Mouse (Mus musculus): ENCODE measurements around the gene Ilvbl. TPM values are rescaled to one million over a fixed set of nuclear protein-coding genes. Genes with fewer than 3 reads are reported as not detected.
"Not testable (repeated sequence)": the region's sequence is repeated elsewhere in the genome, so short reads cannot be mapped to it uniquely, and the experiment has no call there.

Gene Ilvbl
- polyA plus RNA-seq, 1 experiment = 0.95 TPM

- no peak overlapping the region for H3K4me3 ChIP-seq (replicated peaks)
- peaks cover 52% of the 10 kb centered on the region for H3K27me3 ChIP-seq (ENCODE audit: control insufficient read depth)
- no peaks in the 10 kb centered on the region for H3K9me3 ChIP-seq (ENCODE audit: control insufficient read depth, low read length)
- no peak for TF ChIP-seq TAL1 (IDR thresholded peaks at IDR 0.05; ENCODE audit: low read length)
- no peak for TF ChIP-seq GATA1 (IDR thresholded peaks at IDR 0.05; ENCODE audit: low read length)
- H3K36me3 ChIP-seq (ENCODE audit: control insufficient read depth) = no peaks in the 10 kb centered on the region
- no peaks in the 10 kb centered on the region for H3K4me1 ChIP-seq (ENCODE audit: control insufficient read depth)
These were observed 20.4 kb downstream of the Ilvbl start for GRCm38 (mm10) chr10:78594566-78594965.

- H3K4me3 ChIP-seq (replicated peaks) = no peak overlapping the region
- no peak for TF ChIP-seq GATA1 (IDR thresholded peaks at IDR 0.05; ENCODE audit: low read length)
- TF ChIP-seq TAL1 (IDR thresholded peaks at IDR 0.05; ENCODE audit: low read length) = no peak
- no peaks in the 10 kb centered on the region for H3K9me3 ChIP-seq (ENCODE audit: control insufficient read depth, low read length)
These were observed 25.7 kb downstream of the Ilvbl start for GRCm38 (mm10) chr10:78599865-78600264.

GRCm38 (mm10) chr10:78605080-78605479 is 30.9 kb downstream of the Ilvbl start:
- TF ChIP-seq GATA1 (IDR thresholded peaks at IDR 0.05; ENCODE audit: low read length) = no peak
- no peak for TF ChIP-seq TAL1 (IDR thresholded peaks at IDR 0.05; ENCODE audit: low read length)
- H3K27me3 ChIP-seq (ENCODE audit: control insufficient read depth) = peaks cover 3% of the 10 kb centered on the region; the same call in 1 of the 2 replicates
- no peaks in the 10 kb centered on the region for H3K4me1 ChIP-seq (ENCODE audit: control insufficient read depth)

More at GRCm38 (mm10) chr10:78599865-78600264, 25.7 kb downstream of the Ilvbl start:
- Histone ChIP-seq H3K36me3 (ENCODE audit: control insufficient read depth) (no peaks in the 10 kb centered on the region), H3K27me3 (ENCODE audit: control insufficient read depth) (peaks cover 13% of the 10 kb centered on the region; the same call in 1 of the 2 replicates), H3K4me1 (ENCODE audit: control insufficient read depth) (no peaks in the 10 kb centered on the region)

GRCm38 (mm10) chr10:78607602-78608001 is 33.5 kb downstream of the Ilvbl start:
- Histone ChIP-seq H3K27me3 (ENCODE audit: control insufficient read depth) (peaks cover 2% of the 10 kb centered on the region; the same call in 1 of the 2 replicates), H3K4me1 (ENCODE audit: control insufficient read depth) (no peaks in the 10 kb centered on the region), H3K36me3 (ENCODE audit: control insufficient read depth) (no peaks in the 10 kb centered on the region), H3K9me3 (ENCODE audit: control insufficient read depth, low read length) (no peaks in the 10 kb centered on the region), H3K4me3 (replicated peaks) (no peak overlapping the region)
- no peak for TF ChIP-seq TAL1 (IDR thresholded peaks at IDR 0.05; ENCODE audit: low read length)
- no peak for TF ChIP-seq GATA1 (IDR thresholded peaks at IDR 0.05; ENCODE audit: low read length)

More at GRCm38 (mm10) chr10:78605080-78605479, 30.9 kb downstream of the Ilvbl start:
- no peak overlapping the region for H3K4me3 ChIP-seq (replicated peaks)
- no peaks in the 10 kb centered on the region for H3K36me3 ChIP-seq (ENCODE audit: control insufficient read depth)
- H3K9me3 ChIP-seq (ENCODE audit: control insufficient read depth, low read length) = no peaks in the 10 kb centered on the region

- Histone ChIP-seq H3K27me3 (ENCODE audit: control insufficient read depth) (no peaks in the 10 kb centered on the region), H3K9me3 (ENCODE audit: control insufficient read depth, low read length) (no peaks in the 10 kb centered on the region), H3K4me3 (replicated peaks) (no peak within 1 kb of the TSS), H3K36me3 (ENCODE audit: control insufficient read depth) (no peaks in the 10 kb centered on the region), H3K4me1 (ENCODE audit: control insufficient read depth) (no peaks in the 10 kb centered on the region)
- TF ChIP-seq GATA1 (IDR thresholded peaks at IDR 0.05; ENCODE audit: low read length) (no peak), TAL1 (IDR thresholded peaks at IDR 0.05; ENCODE audit: low read length) (no peak)
These were observed 43.8 kb downstream of the Ilvbl start, which contains the start of gene Olfr1357 for GRCm38 (mm10) chr10:78617974-78618373. TSS of gene Olfr1357 (minus strand) at chr10:78618074.

- not testable (repeated sequence) for H3K4me3 ChIP-seq (replicated peaks); H3K4me1 ChIP-seq (ENCODE audit: control insufficient read depth); H3K27me3 ChIP-seq (ENCODE audit: control insufficient read depth); H3K9me3 ChIP-seq (ENCODE audit: control insufficient read depth, low read length); H3K36me3 ChIP-seq (ENCODE audit: control insufficient read depth)
These were observed 49.0 kb downstream of the Ilvbl start for GRCm38 (mm10) chr10:78623143-78623542.

GRCm38 (mm10) chr10:78630194-78630593 is 56.0 kb downstream of the Ilvbl start:
- Histone ChIP-seq H3K36me3 (ENCODE audit: control insufficient read depth) (no peaks in the 10 kb centered on the region), H3K4me3 (replicated peaks) (no peak overlapping the region), H3K4me1 (ENCODE audit: control insufficient read depth) (no peaks in the 10 kb centered on the region), H3K9me3 (ENCODE audit: control insufficient read depth, low read length) (no peaks in the 10 kb centered on the region), H3K27me3 (ENCODE audit: control insufficient read depth) (no peaks in the 10 kb centered on the region)
- TF ChIP-seq GATA1 (IDR thresholded peaks at IDR 0.05; ENCODE audit: low read length) (no peak), TAL1 (IDR thresholded peaks at IDR 0.05; ENCODE audit: low read length) (no peak)

- no peaks in the 10 kb centered on the region for H3K27me3 ChIP-seq (ENCODE audit: control insufficient read depth)
- no peaks in the 10 kb centered on the region for H3K36me3 ChIP-seq (ENCODE audit: control insufficient read depth)
- H3K4me1 ChIP-seq (ENCODE audit: control insufficient read depth) = no peaks in the 10 kb centered on the region
- H3K4me3 ChIP-seq (replicated peaks) = no peak overlapping the region
- TF ChIP-seq GATA1 (IDR thresholded peaks at IDR 0.05; ENCODE audit: low read length) (no peak), TAL1 (IDR thresholded peaks at IDR 0.05; ENCODE audit: low read length) (no peak)
- no peaks in the 10 kb centered on the region for H3K9me3 ChIP-seq (ENCODE audit: control insufficient read depth, low read length)
These were observed 58.2 kb downstream of the Ilvbl start for GRCm38 (mm10) chr10:78632311-78632710.

Other genes starting within 250 kb of the Ilvbl start
- gene Agpat3, start 221.9 kb upstream of the Ilvbl start, polyA plus RNA-seq (2012) = 1.4 and 3.4 TPM in 2 replicates
- gene Rrp1, start 161.3 kb upstream of the Ilvbl start, polyA plus RNA-seq (2012) = 15.4 and 18.2 TPM in 2 replicates
- 0.46 and 1.3 TPM in 2 replicates for gene Cstb, start 148.7 kb upstream of the Ilvbl start, polyA plus RNA-seq (2012)
- 0.14 TPM in 2 replicates for gene Pdxk, start 109.4 kb upstream of the Ilvbl start, polyA plus RNA-seq (2012)
- gene Olfr1358, start 56.9 kb upstream of the Ilvbl start, polyA plus RNA-seq (2012) = not detected in 2 replicates
- 0.01 TPM in 2 replicates for gene Syde1, start 17.6 kb downstream of the Ilvbl start, polyA plus RNA-seq (2012)
- 0.02 TPM in 1 of 2 replicates, not detected in the other for gene Olfr1357, start 43.7 kb downstream of the Ilvbl start, polyA plus RNA-seq (2012)
- 0.02 TPM in 1 of 2 replicates, not detected in the other for gene Casp14, start 143.9 kb downstream of the Ilvbl start, polyA plus RNA-seq (2012)
- not detected in 2 replicates for gene Ccdc105, start 178.7 kb downstream of the Ilvbl start, polyA plus RNA-seq (2012)
- not detected in 2 replicates for gene Slc1a6, start 206.2 kb downstream of the Ilvbl start, polyA plus RNA-seq (2012)

All from erythroblast, embryonic 14.5 days (primary cell).